Mouse (Mus musculus) kidney, postnatal 14 days (tissue): ENCODE data around the gene Gm10100.
"Not testable (repeated sequence)": the region's sequence is repeated elsewhere in the genome, so short reads cannot be mapped to it uniquely, and the experiment has no call there.

Experiments used
- DNase-seq: peaks from one replicate; pipeline ENCODE4 v3.0.0; 2022; ENCODE audit warnings: mixed read lengths

Gm10100 gene

DNA sequence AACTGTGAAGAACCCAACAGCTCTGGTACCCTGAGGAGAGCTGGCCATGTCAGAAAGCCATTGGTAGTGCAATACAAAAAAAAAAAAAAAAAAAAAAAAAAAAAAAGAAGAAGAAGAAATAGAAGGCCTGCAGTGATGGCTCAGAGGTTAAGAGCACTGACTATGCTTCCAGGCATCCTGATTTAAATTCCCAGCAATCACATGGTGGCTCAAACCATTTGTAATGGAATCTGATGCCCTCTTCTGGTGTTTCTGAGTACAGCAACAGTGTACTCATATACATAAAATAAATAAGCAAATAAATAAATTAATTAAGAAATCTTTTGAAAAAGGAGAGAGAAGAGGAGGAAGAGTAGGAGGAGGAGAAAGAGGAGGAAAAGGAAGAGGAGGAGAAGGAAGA lies 27.2 kb downstream of the Gm10100 start:
- no peak for DNase-seq

- DNase-seq = not testable (repeated sequence)
Observed at GRCm38 (mm10) chr10:77759582-77759981, 33.3 kb downstream of the Gm10100 start, which contains the start of gene Gm3233. Gene Gm3233, minus strand, starts transcription at chr10:77759682.

GRCm38 (mm10) chr10:77769727-77770126 lies 43.4 kb downstream of the Gm10100 start:
- no peak for DNase-seq

DNA sequence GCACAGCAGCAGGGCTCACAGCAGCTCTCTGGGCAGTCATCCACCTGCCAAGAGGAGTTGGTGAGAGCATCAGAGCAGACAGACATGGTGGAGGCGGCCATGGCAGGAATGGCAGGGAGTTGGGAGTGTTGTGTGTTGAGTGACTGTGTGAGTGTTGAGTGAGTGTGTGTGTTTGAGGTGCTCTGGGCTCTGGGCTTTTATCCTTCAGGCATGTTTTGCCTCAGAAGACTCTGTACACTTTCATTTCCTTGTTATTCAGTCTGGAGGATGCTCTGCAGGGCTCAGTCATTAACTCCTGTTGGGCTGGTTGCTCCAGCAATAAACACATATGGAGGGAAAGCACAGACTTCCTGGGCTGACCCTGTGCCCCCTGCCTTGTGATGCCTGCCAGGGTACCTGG lies 44.9 kb downstream of the Gm10100 start, which contains the start of gene Gm3238:
TSS of gene Gm3238 (minus strand) at position 101 of the 400 bp plus-strand sequence.
- DNase-seq = not testable (repeated sequence)

GRCm38 (mm10) chr10:77772142-77772541 lies 45.9 kb downstream of the Gm10100 start:
- DNase-seq = not testable (repeated sequence)
